Mouse (Mus musculus): ENCODE measurements around the gene Itm2b.

- TF ChIP-seq POLR2AphosphoS5 (IDR thresholded peaks at IDR 0.05; ENCODE audit: insufficient replicate concordance, low read depth, low read length), result no peak
- no peak for TF ChIP-seq CTCF (IDR thresholded peaks at IDR 0.05; ENCODE audit: low read depth, low read length)
- no peak for TF ChIP-seq GATA1 (IDR thresholded peaks at IDR 0.05; ENCODE audit: borderline replicate concordance, low read length)
- no peak for TF ChIP-seq GATA2 (IDR thresholded peaks at IDR 0.05; ENCODE audit: borderline replicate concordance, low read depth, low read length)
Observed at GRCm38 (mm10) chr14:73425571-73426041, 40.5 kb upstream of the Itm2b start.
